Mouse (Mus musculus) CD8-positive naive resting alpha-beta T cell, adult 2 months (primary cell): Measurements from ENCODE around the gene Tmem247.

ENCODE experiments used
- DNase-seq, 2 experiments: peaks; one replicate each; pipeline ENCODE4 v3.0.0; 2022; ENCODE audit warnings: low read depth in 2 of 2, low spot score in 2 of 2

Tmem247 gene

GRCm38 (mm10) chr17:86913003-86913607 is 4.0 kb upstream of the Tmem247 start:
- no peak for DNase-seq

DNA sequence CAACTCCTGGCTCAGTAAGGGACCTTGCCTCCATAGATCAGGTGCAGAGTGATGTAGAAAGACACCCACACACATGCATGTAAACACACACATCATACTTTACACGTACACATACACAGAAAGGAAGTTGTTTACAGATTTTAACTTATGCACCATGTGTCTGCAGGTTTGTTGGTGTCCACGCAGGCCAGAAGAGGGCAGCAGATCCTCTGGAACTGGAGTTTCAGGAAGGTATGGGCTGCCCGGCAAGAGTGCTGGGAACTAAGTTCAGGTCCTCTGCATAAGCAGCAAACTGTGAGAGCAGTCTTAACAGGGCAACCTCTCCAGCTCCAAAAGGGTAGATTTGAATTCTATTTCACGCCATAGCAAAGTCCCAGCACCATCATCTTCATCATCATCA is 1.6 kb upstream of the Tmem247 start:
- DNase-seq, result no peak

DNA sequence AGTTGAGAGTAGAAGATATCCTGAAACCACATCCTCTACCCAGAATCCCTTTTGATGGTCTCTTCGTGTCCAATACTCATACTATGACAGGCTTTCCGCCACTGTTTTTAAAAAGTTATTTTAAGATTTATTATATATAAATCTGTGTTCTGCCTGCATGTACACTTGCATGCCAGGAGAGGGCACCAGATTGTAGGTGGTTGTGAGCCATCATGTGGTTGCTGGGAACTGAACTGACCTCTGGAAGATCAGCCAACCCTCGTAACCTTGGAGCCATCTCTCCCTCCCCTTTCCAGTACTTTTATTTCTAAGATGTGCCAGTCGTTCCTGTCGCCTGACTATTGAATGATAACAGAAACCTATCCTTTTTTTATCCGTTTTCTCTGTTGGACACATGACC is 1.6 kb downstream of the Tmem247 start:
- peak in 1 of 2 experiments; percentile 23 for DNase-seq

- DNase-seq, result no peak
Observed at GRCm38 (mm10) chr17:86919729-86920128, 2.6 kb downstream of the Tmem247 start.

GRCm38 (mm10) chr17:86924679-86925078 is 7.5 kb downstream of the Tmem247 start:
- no peak for DNase-seq

- DNase-seq, result no peak
Observed at GRCm38 (mm10) chr17:86926836-86927235, 9.7 kb downstream of the Tmem247 start.

- no peak for DNase-seq
Observed at GRCm38 (mm10) chr17:86929355-86929754, 12.2 kb downstream of the Tmem247 start.

DNA sequence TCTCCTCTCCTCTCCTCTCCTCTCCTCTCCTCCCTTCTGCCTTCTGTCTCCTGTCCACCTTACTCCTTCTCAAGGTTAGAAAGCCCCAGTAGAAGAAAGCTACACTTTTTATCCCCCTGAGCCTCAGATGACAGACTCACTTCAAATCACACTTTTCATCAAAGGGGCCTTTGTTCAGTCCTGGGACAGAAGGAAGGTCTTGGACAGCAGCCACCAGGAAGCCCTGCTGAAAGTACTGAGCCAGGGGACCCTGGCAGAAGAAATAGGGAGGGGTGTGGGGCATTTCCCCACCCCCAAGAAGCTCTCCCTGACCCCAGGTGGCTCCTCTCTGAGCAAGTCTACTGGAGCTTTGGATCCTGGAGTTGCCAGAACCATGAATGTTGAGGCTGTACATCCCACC is 12.8 kb downstream of the Tmem247 start:
- no peak for DNase-seq

DNA sequence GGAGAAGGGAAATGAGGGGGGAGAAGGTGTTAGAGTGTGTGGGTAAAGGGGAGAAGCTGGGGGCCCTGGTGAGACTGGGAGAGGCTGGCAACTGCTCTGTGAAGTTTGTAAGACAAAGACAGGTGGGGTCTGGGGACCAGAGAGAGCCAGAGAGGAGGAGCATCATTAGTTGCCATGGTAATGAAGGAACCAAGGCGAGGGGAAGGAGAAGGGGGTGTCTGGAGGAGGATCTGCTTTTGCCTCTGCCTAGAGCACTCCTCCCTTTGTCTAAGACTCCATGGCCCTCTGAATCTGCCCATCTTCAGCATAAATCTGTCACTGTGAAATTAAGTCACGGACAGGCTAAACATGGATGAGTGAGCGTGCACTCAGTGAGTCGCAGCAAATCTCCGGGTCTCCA is 15.7 kb downstream of the Tmem247 start:
- DNase-seq, result no peak

DNA sequence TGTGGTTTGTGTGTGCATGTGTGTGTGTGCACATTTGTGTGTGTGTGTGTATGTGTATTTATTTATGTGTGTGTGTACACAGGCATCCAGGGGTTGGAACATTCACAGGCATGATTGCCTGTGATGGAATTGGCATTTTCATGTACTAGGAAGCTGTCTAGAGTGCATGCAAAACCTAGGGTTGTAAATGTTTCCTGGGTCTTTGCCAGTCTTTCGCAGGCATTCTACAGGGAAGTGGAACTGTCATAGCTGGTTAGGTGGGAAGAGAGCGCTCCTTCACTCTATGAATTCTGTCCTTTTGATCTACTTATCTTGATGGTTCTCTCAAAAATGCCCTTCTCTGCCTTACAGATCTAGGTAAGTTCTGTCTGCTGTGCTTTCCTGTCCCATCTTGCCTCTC is 19.9 kb downstream of the Tmem247 start:
- DNase-seq, result no peak

DNA sequence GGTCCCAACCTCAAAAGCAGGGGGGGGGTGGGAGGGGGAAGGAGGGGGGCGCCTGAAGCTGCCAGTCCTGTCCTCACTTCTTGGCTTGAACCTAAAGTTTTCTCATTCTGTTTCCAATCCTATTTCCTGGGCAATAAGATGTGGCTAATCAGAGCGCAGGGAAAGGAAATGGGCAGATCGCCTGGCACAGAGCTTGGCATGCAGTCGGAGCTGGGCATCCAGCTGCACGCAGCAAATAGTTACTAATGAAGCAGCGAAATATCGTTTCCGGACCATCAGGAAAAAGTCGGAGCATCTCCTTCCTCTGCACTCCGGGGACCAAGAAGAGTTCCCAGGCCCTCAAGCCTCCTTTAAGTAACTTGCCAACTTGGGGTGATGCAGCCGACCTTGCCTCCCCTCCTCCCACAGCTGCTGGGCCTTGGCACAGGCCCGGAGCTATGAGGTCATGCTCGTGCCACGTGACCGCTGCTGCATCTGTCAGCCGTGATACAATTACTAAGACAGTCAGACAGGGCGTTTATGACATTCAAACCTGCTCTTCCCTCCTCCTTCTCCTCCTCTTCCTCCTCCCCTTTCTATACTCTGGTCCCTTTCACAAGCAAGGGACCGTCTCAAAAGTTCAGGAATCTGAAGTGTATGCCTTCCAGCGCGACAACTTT is 20.5 kb downstream of the Tmem247 start:
- DNase-seq, result no peak

DNA sequence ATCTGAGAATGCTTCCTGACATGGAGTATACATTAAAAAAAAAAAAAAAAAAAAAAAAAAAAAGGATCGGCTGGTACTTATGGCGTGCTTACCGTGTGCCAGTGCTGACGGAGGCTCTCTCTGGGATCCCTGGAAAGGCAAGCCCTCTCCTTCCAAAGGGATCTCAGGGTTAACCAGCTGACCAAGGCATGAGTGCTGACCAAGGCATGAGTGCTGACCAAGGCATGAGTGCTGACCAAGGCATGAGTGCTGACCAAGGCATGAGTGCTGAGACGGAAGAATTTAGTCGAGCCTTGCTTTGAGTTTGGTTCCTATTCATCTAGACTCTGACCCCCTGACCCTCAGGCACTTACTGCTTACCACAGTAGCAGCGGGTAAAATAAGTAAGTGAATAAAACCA is 21.5 kb downstream of the Tmem247 start:
- no peak for DNase-seq

DNA sequence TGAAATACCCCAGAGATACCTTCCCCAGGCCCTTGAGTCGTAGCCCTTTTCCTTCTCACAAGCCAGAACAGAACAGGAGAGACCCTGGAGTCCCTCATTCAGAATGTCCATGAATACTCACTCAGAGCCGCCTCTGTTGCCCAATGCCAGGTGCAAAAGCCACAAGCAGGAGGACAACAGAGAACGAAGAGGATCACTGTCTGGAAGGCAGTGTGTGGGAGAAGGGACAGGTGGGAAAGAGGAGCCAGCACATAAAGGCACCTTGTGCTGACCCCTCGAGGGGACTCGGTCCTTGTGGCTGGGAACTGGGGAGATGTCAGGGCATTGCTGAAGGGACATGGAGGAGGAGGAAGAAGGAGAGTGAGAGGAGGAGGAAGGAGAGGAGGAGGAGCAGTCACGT is 25.0 kb downstream of the Tmem247 start:
- DNase-seq, result no peak

GRCm38 (mm10) chr17:86943158-86943557 is 26.0 kb downstream of the Tmem247 start:
- DNase-seq, result no peak

GRCm38 (mm10) chr17:86946078-86946477 is 28.9 kb downstream of the Tmem247 start:
- DNase-seq, result no peak

DNA sequence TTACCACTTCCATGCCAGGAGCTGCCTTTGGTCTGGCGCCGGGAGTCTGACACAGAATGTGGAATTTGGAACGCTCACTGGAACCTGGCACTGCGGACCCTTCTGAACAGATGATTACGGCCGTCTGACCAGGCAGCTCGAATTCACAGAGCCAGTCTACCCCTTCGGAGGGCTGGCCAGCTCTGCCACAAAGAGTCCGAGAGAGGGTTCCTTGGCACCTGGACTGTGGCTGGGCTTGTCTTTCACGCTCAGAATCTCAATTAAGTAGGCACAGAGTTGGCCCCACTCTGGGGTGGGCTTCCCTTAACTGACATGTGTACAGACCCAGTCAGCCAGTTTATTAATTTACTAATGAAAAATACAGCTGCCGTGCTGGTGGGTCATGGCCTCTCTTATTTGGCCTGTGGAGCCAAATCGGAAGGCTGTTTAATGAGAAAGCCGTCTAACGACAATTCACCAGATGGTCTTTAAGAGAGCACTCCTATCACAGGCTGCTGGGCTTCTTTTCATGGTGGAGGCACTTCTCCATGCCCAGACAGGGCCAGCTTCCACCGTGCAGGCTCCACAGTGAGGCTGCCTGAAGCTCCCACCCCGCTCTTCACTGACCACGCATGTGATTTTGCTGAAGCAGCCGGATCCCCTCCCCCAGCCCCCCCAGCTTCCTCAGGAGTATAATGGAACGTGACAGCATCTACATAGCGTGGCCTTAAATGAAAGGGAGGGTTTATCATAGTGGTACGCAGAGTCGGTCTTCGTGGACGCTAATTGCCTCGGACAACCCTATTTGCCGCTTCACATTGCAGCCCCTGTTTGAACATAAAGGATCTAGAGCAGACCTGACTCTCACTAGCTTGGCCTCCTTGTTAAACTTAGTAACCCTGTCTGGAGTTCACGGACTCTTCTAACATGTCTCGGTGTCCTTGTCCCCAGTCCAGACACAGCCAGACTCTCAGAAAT is 31.0 kb downstream of the Tmem247 start, which contains the start of gene Atp6v1e2:
Atp6v1e2 (minus strand) TSS at position 58 of the 957 bp plus-strand sequence.
- no peak for DNase-seq

DNA sequence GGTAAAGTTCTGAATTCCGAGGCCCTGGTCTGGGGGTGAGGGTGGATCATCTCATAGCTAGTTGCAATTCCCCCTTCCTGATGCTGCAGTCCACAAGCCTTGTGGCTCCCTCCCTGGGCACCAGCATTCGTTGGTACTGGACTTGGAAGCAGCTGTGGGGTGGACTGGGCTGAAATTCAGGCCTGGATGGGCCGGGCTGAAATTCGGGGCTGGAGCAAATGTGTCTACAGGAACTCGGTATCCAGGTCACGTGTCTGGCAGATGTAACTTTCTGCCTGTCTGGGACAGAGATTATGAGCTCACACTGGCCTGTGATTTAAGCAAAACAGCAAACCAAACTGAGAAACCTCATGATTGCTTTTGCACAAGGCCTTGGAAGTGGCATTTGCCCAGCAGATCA is 31.7 kb downstream of the Tmem247 start:
- DNase-seq, result no peak

DNA sequence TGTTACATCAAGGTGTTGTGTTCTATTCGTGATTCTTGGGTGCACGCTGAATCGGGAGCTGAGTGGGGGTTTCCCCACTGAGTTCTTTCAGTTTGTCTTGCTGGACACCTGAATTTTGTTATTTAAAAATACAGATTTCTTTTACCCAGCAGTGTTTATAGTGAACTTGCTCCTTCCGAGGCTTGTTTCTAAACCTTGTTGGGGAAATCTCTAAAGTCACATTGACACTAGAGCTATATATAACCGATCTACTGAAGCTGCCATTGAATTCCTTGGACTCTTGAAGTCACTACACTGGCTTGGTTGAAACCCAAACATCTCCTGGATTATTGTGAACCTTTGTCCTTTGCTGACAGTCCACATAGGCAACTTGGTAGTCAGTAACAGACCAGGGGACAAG is 40.1 kb downstream of the Tmem247 start:
- no peak for DNase-seq

- DNase-seq, result peak; percentile 30 to 38
Observed at GRCm38 (mm10) chr17:86957968-86958367, 40.8 kb downstream of the Tmem247 start.

GRCm38 (mm10) chr17:86961301-86961841 is 44.2 kb downstream of the Tmem247 start:
- no peak for DNase-seq

DNA sequence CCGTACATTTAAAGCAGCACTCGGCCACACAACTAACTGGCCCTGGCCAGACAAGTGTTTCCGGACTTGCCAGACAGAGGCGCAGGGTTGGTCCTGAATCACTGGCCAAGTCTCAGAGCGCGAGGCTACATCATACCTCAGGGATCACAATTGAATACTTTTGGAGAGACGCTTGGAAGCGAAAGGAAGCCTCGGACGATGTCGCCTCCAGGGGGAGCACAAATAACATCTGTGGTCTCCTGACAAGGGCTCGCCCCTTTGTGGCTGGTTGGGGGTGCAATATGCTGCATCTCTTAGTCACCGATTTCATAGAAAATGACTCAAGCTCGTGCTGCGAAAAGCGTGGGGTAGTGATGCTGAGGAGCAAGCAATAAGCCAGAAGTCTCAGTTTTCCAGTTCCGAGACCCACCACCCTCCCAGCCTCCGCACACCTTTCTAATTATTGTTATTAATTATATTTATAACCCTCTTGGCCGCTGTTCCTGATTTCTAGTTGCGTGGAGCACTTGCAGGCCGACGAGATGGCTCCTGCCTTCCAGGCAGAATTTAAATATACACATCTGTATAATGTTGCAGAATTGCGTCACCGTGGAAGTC is 45.2 kb downstream of the Tmem247 start:
- peak; percentile 63 to 74 for DNase-seq
